Mouse (Mus musculus): ENCODE data around the gene Shcbp1l. TPM values are rescaled to one million over a fixed set of nuclear protein-coding genes. Genes with fewer than 3 reads are reported as not detected.

The Shcbp1l gene
- polyA plus RNA-seq, 1 experiment = not detected

- Histone ChIP-seq H3ac (ENCODE audit: control insufficient read depth, insufficient read length) (peak overlapping the region; percentile 82), H3K4me3 (peak overlapping the region; percentile 92), H3K4me2 (ENCODE audit: low read depth) (peak overlapping the region; percentile 77), H3K36me3 (ENCODE audit: control insufficient read depth, insufficient read depth) (peaks cover 7% of the 10 kb centered on the region), H3K27me3 (ENCODE audit: control insufficient read depth, insufficient read depth, insufficient read length) (no peaks in the 10 kb centered on the region), H3K79me2 (ENCODE audit: control insufficient read depth, insufficient read depth) (peaks cover 56% of the 10 kb centered on the region)
- TF ChIP-seq POLR2AphosphoS2 (IDR thresholded peaks at IDR 0.05; ENCODE audit: insufficient read length, low read depth) (peak; percentile 61), USF1 (IDR thresholded peaks at IDR 0.05; ENCODE audit: low read depth) (peak; percentile 94), CEBPB (IDR thresholded peaks at IDR 0.05; ENCODE audit: insufficient read depth, poor library complexity, severe bottlenecking) (no peak), SRF (IDR thresholded peaks at IDR 0.05; ENCODE audit: control insufficient read depth, insufficient read length, low read depth) (no peak), MAX (IDR thresholded peaks at IDR 0.05; ENCODE audit: low read depth) (no peak), MYOD1 (IDR thresholded peaks at IDR 0.05; ENCODE audit: control insufficient read depth in 1 of 3, insufficient read length in 2 of 3, low read depth in 2 of 3) (peak in 1 of 3 experiments; percentile 21), MYOG (IDR thresholded peaks at IDR 0.05; ENCODE audit: control insufficient read depth in 1 of 3, insufficient read depth in 1 of 3, insufficient read length in 2 of 3, low read depth in 2 of 3) (peak in 1 of 3 experiments; percentile 20), POLR2A (IDR thresholded peaks at IDR 0.05; ENCODE audit: insufficient read length, low read depth) (peak; percentile 37), TCF12 (IDR thresholded peaks at IDR 0.05; ENCODE audit: insufficient read depth, poor library complexity, severe bottlenecking) (no peak), REST (IDR thresholded peaks at IDR 0.05; ENCODE audit: insufficient read depth, insufficient read length) (no peak), E2F4 (IDR thresholded peaks at IDR 0.05; ENCODE audit: insufficient read depth) (no peak), TCF3 (IDR thresholded peaks at IDR 0.05; ENCODE audit: insufficient read length, low read depth) (no peak)
Observed at GRCm38 (mm10) chr1:153486767-153487499, 62.0 kb downstream of the Shcbp1l start.

GRCm38 (mm10) chr1:153487500-153487879 is 62.5 kb downstream of the Shcbp1l start, which contains the start of gene Dhx9:
Dhx9 (minus strand) TSS chr1:153487660.
- TF ChIP-seq POLR2AphosphoS2 (IDR thresholded peaks at IDR 0.05; ENCODE audit: insufficient read length, low read depth) (peak; percentile 100), CEBPB (IDR thresholded peaks at IDR 0.05; ENCODE audit: insufficient read depth, poor library complexity, severe bottlenecking) (no peak), USF1 (IDR thresholded peaks at IDR 0.05; ENCODE audit: low read depth) (no peak), SRF (IDR thresholded peaks at IDR 0.05; ENCODE audit: control insufficient read depth, insufficient read length, low read depth) (peak; percentile 52), REST (IDR thresholded peaks at IDR 0.05; ENCODE audit: insufficient read depth, insufficient read length) (no peak), POLR2A (IDR thresholded peaks at IDR 0.05; ENCODE audit: insufficient read length, low read depth) (peak; percentile 99), E2F4 (IDR thresholded peaks at IDR 0.05; ENCODE audit: insufficient read depth) (peak; percentile 69), MAX (IDR thresholded peaks at IDR 0.05; ENCODE audit: low read depth) (no peak), TCF12 (IDR thresholded peaks at IDR 0.05; ENCODE audit: insufficient read depth, poor library complexity, severe bottlenecking) (no peak), MYOG (IDR thresholded peaks at IDR 0.05; ENCODE audit: control insufficient read depth in 1 of 3, insufficient read depth in 1 of 3, insufficient read length in 2 of 3, low read depth in 2 of 3) (no peak), MYOD1 (IDR thresholded peaks at IDR 0.05; ENCODE audit: control insufficient read depth in 1 of 3, insufficient read length in 2 of 3, low read depth in 2 of 3) (peak in 1 of 3 experiments; percentile 8), TCF3 (IDR thresholded peaks at IDR 0.05; ENCODE audit: insufficient read length, low read depth) (no peak)
- Histone ChIP-seq H3ac (ENCODE audit: control insufficient read depth, insufficient read length) (peak within 1 kb of the TSS; percentile 82), H3K27me3 (ENCODE audit: control insufficient read depth, insufficient read depth, insufficient read length) (no peaks in the 10 kb centered on the region), H3K4me2 (ENCODE audit: low read depth) (peak within 1 kb of the TSS; percentile 81), H3K4me3 (peak within 1 kb of the TSS; percentile 92), H3K36me3 (ENCODE audit: control insufficient read depth, insufficient read depth) (peaks cover 3% of the 10 kb centered on the region), H3K79me2 (ENCODE audit: control insufficient read depth, insufficient read depth) (peaks cover 50% of the 10 kb centered on the region)

- H3K36me3 ChIP-seq (ENCODE audit: control insufficient read depth, insufficient read depth) = peaks cover 2% of the 10 kb centered on the region
- no peak for TF ChIP-seq CEBPB (IDR thresholded peaks at IDR 0.05; ENCODE audit: insufficient read depth, poor library complexity, severe bottlenecking)
- no peak for TF ChIP-seq TCF3 (IDR thresholded peaks at IDR 0.05; ENCODE audit: insufficient read length, low read depth)
- no peak overlapping the region for H3K4me3 ChIP-seq
- H3K27me3 ChIP-seq (ENCODE audit: control insufficient read depth, insufficient read depth, insufficient read length) = no peaks in the 10 kb centered on the region
- H3K79me2 ChIP-seq (ENCODE audit: control insufficient read depth, insufficient read depth) = peaks cover 34% of the 10 kb centered on the region
- H3K4me2 ChIP-seq (ENCODE audit: low read depth) = no peak overlapping the region
- H3ac ChIP-seq (ENCODE audit: control insufficient read depth, insufficient read length) = no peak overlapping the region
Observed at GRCm38 (mm10) chr1:153489132-153489531, 64.2 kb downstream of the Shcbp1l start.

- TF ChIP-seq MYOG (IDR thresholded peaks at IDR 0.05; ENCODE audit: control insufficient read depth in 1 of 3, insufficient read depth in 1 of 3, insufficient read length in 2 of 3, low read depth in 2 of 3) = no peak
- no peak for TF ChIP-seq SRF (IDR thresholded peaks at IDR 0.05; ENCODE audit: control insufficient read depth, insufficient read length, low read depth)
- TF ChIP-seq CEBPB (IDR thresholded peaks at IDR 0.05; ENCODE audit: insufficient read depth, poor library complexity, severe bottlenecking) = no peak
- TF ChIP-seq POLR2AphosphoS2 (IDR thresholded peaks at IDR 0.05; ENCODE audit: insufficient read length, low read depth) = no peak
- TF ChIP-seq REST (IDR thresholded peaks at IDR 0.05; ENCODE audit: insufficient read depth, insufficient read length) = no peak
- TF ChIP-seq E2F4 (IDR thresholded peaks at IDR 0.05; ENCODE audit: insufficient read depth) = no peak
- H3K79me2 ChIP-seq (ENCODE audit: control insufficient read depth, insufficient read depth) = peaks cover 30% of the 10 kb centered on the region
- H3ac ChIP-seq (ENCODE audit: control insufficient read depth, insufficient read length) = no peak overlapping the region
- H3K36me3 ChIP-seq (ENCODE audit: control insufficient read depth, insufficient read depth) = no peaks in the 10 kb centered on the region
- H3K4me3 ChIP-seq = no peak overlapping the region
- no peaks in the 10 kb centered on the region for H3K27me3 ChIP-seq (ENCODE audit: control insufficient read depth, insufficient read depth, insufficient read length)
- H3K4me2 ChIP-seq (ENCODE audit: low read depth) = no peak overlapping the region
Observed at GRCm38 (mm10) chr1:153489540-153489939, 64.6 kb downstream of the Shcbp1l start.

GRCm38 (mm10) chr1:153489963-153490362 is 65.0 kb downstream of the Shcbp1l start:
- TF ChIP-seq MYOG (IDR thresholded peaks at IDR 0.05; ENCODE audit: control insufficient read depth in 1 of 3, insufficient read depth in 1 of 3, insufficient read length in 2 of 3, low read depth in 2 of 3) (no peak), USF1 (IDR thresholded peaks at IDR 0.05; ENCODE audit: low read depth) (no peak), MYOD1 (IDR thresholded peaks at IDR 0.05; ENCODE audit: control insufficient read depth in 1 of 3, insufficient read length in 2 of 3, low read depth in 2 of 3) (no peak), E2F4 (IDR thresholded peaks at IDR 0.05; ENCODE audit: insufficient read depth) (no peak), TCF12 (IDR thresholded peaks at IDR 0.05; ENCODE audit: insufficient read depth, poor library complexity, severe bottlenecking) (no peak), MAX (IDR thresholded peaks at IDR 0.05; ENCODE audit: low read depth) (no peak)
- no peaks in the 10 kb centered on the region for H3K36me3 ChIP-seq (ENCODE audit: control insufficient read depth, insufficient read depth)
- H3ac ChIP-seq (ENCODE audit: control insufficient read depth, insufficient read length) = no peak overlapping the region
- H3K27me3 ChIP-seq (ENCODE audit: control insufficient read depth, insufficient read depth, insufficient read length) = no peaks in the 10 kb centered on the region
- peaks cover 25% of the 10 kb centered on the region for H3K79me2 ChIP-seq (ENCODE audit: control insufficient read depth, insufficient read depth)
- no peak overlapping the region for H3K4me2 ChIP-seq (ENCODE audit: low read depth)
- H3K4me3 ChIP-seq = no peak overlapping the region
